Mouse (Mus musculus) kidney, embryonic 14.5 days (tissue): ENCODE measurements around the gene Tbrg4. TPM values are rescaled to one million over a fixed set of nuclear protein-coding genes. Genes with fewer than 3 reads are reported as not detected.
"Not testable (repeated sequence)": the region's sequence is repeated elsewhere in the genome, so short reads cannot be mapped to it uniquely, and the experiment has no call there.

Experiments
- ATAC-seq: fragments of 200-750 bp; cut with Nextera tagmentation; 2 replicates; pipeline ENCODE4 v1.8.0; 2017; ENCODE audit warnings: moderate number of reproducible peaks, mild to moderate bottlenecking, moderate TSS enrichment, moderate library complexity; ENCODE audit not compliant: low FRiP score, low TSS enrichment
- H3K27ac ChIP-seq: fragments of 300-500 bp; sonication (generic); 2 replicates; pipeline ENCODE4 v1.5.1; 2014; ENCODE audit warnings: low read depth, mild to moderate bottlenecking, low read length, moderate library complexity, mixed read lengths
- H3K27me3 ChIP-seq: fragments of 300-500 bp; sonication (generic); 2 replicates; pipeline ENCODE4 v1.6.1; 2014; ENCODE audit warnings: mild to moderate bottlenecking, low read length; ENCODE audit not compliant: control insufficient read depth, insufficient read depth
- H3K36me3 ChIP-seq: fragments of 300-500 bp; sonication (generic); 2 replicates; pipeline ENCODE4 v1.6.1; 2014; ENCODE audit warnings: low read length, mixed read lengths; ENCODE audit not compliant: control insufficient read depth, insufficient read depth
- H3K4me1 ChIP-seq: fragments of 300-500 bp; sonication (generic); 2 replicates; pipeline ENCODE4 v1.6.1; 2014; ENCODE audit warnings: low read length, mixed read lengths; ENCODE audit not compliant: control insufficient read depth, insufficient read depth
- H3K4me2 ChIP-seq: fragments of 300-500 bp; sonication (generic); replicated peaks from 2 replicates; pipeline ENCODE4 v1.6.1; 2014; ENCODE audit warnings: low read depth, mild to moderate bottlenecking, low read length
- H3K4me3 ChIP-seq: fragments of 300-500 bp; sonication (generic); 2 replicates; pipeline ENCODE4 v1.5.1; 2014; ENCODE audit warnings: mild to moderate bottlenecking, low read length
- H3K9ac ChIP-seq: fragments of 300-500 bp; sonication (generic); 2 replicates; pipeline ENCODE4 v1.6.1; 2014; ENCODE audit warnings: low read depth, mild to moderate bottlenecking, low read length, moderate library complexity
- H3K9me3 ChIP-seq: fragments of 300-500 bp; sonication (generic); 2 replicates; pipeline ENCODE4 v1.6.1; 2016; ENCODE audit warnings: low read length; ENCODE audit not compliant: control insufficient read depth
- WGBS: fragments of 180-500 bp; shearing (Covaris S2); extraction: QIAGEN DNeasy Blood & Tissue Kit; methylation state at CpG from one replicate; pipeline ENCODE4 v1.1.7; 2014; 5-methylcytosine and 5-hydroxymethylcytosine counted together
- polyA plus RNA-seq: library from polyadenylated mRNA; unstranded; fragments of >200 nt; fragmentation: Nextera tagmentation; extraction: Ambion mirVana; gene quantifications from 2 replicates; pipeline ENCODE4 v1.2.1, GENCODE M21; 2014

Gene Tbrg4
- polyA plus RNA-seq, 1 experiment from 2014 or later = 48.9 TPM

GRCm38 (mm10) chr11:6654903-6655302 is 29.0 kb upstream of the Tbrg4 start:
- H3K9me3 ChIP-seq = no peaks in the 10 kb centered on the region
- H3K4me1 ChIP-seq = 0 out of 2 replicates have a peak, but pooled peaks cover 3% of the 10 kb centered on the region
- H3K27me3 ChIP-seq = no peaks in the 10 kb centered on the region
- 0% methylated on average over 2 of the region's 2 CpGs for WGBS
- H3K4me3 ChIP-seq = no peak overlapping the region
- H3K27ac ChIP-seq = no peak overlapping the region
- no peaks in the 10 kb centered on the region for H3K36me3 ChIP-seq
- no peak overlapping the region for H3K9ac ChIP-seq
- peak; percentile 62; the same call in 1 of the 2 replicates for ATAC-seq
- H3K4me2 ChIP-seq = no peak overlapping the region

GRCm38 (mm10) chr11:6652978-6653377 is 27.1 kb upstream of the Tbrg4 start:
- not testable (repeated sequence) for H3K9ac ChIP-seq, H3K4me2 ChIP-seq, H3K27me3 ChIP-seq, H3K36me3 ChIP-seq, H3K4me1 ChIP-seq, H3K4me3 ChIP-seq, H3K9me3 ChIP-seq, H3K27ac ChIP-seq, ATAC-seq
- 77% methylated on average over 3 of the region's 3 CpGs for WGBS

GRCm38 (mm10) chr11:6650519-6650918 is 24.7 kb upstream of the Tbrg4 start:
- no peak for ATAC-seq

GRCm38 (mm10) chr11:6647831-6648724 is 22.2 kb upstream of the Tbrg4 start:
- no peaks in the 10 kb centered on the region for H3K4me1 ChIP-seq
- H3K27ac ChIP-seq = no peak overlapping the region
- no peak overlapping the region for H3K4me3 ChIP-seq
- no peaks in the 10 kb centered on the region for H3K27me3 ChIP-seq
- ATAC-seq = no peak
- H3K9me3 ChIP-seq = no peaks in the 10 kb centered on the region
- no peak overlapping the region for H3K9ac ChIP-seq
- no peak overlapping the region for H3K4me2 ChIP-seq
- 59% methylated on average over 9 of the region's 9 CpGs for WGBS
- no peaks in the 10 kb centered on the region for H3K36me3 ChIP-seq

More at GRCm38 (mm10) chr11:6650519-6650918, 24.7 kb upstream of the Tbrg4 start:
- Histone ChIP-seq H3K27me3 (no peaks in the 10 kb centered on the region), H3K27ac (no peak overlapping the region), H3K9me3 (no peaks in the 10 kb centered on the region), H3K4me1 (no peaks in the 10 kb centered on the region), H3K9ac (no peak overlapping the region), H3K4me2 (no peak overlapping the region), H3K36me3 (no peaks in the 10 kb centered on the region), H3K4me3 (no peak overlapping the region)
- 60% methylated on average over 7 of the region's 7 CpGs for WGBS

GRCm38 (mm10) chr11:6644566-6644965 is 18.7 kb upstream of the Tbrg4 start:
- Histone ChIP-seq H3K9me3 (no peaks in the 10 kb centered on the region), H3K9ac (no peak overlapping the region), H3K27me3 (no peaks in the 10 kb centered on the region), H3K4me3 (no peak overlapping the region), H3K4me1 (no peaks in the 10 kb centered on the region), H3K27ac (no peak overlapping the region), H3K4me2 (no peak overlapping the region), H3K36me3 (no peaks in the 10 kb centered on the region)
- 74% methylated on average over 6 of the region's 6 CpGs for WGBS
- no peak for ATAC-seq

GRCm38 (mm10) chr11:6639072-6639471 is 13.2 kb upstream of the Tbrg4 start:
- Histone ChIP-seq H3K9me3 (no peaks in the 10 kb centered on the region), H3K4me3 (no peak overlapping the region), H3K27ac (no peak overlapping the region), H3K27me3 (no peaks in the 10 kb centered on the region), H3K4me2 (no peak overlapping the region), H3K9ac (no peak overlapping the region), H3K36me3 (no peaks in the 10 kb centered on the region), H3K4me1 (no peaks in the 10 kb centered on the region)
- no peak for ATAC-seq
- 76% methylated on average over 6 of the region's 6 CpGs for WGBS

- Histone ChIP-seq H3K4me1 (no peaks in the 10 kb centered on the region), H3K9ac (no peak within 1 kb of the TSS), H3K4me3 (no peak within 1 kb of the TSS), H3K4me2 (no peak within 1 kb of the TSS), H3K27ac (no peak within 1 kb of the TSS), H3K36me3 (no peaks in the 10 kb centered on the region), H3K9me3 (no peaks in the 10 kb centered on the region), H3K27me3 (no peaks in the 10 kb centered on the region)
- no peak for ATAC-seq
- 93% methylated on average over 4 of the region's 4 CpGs for WGBS
These were observed 12.7 kb upstream of the Tbrg4 start, which contains the start of gene Wap for GRCm38 (mm10) chr11:6638537-6638936. TSS of gene Wap (minus strand) at chr11:6638637.

- Histone ChIP-seq H3K9me3 (no peaks in the 10 kb centered on the region), H3K4me1 (no peaks in the 10 kb centered on the region), H3K4me2 (no peak overlapping the region), H3K36me3 (no peaks in the 10 kb centered on the region), H3K27ac (no peak overlapping the region), H3K9ac (no peak overlapping the region), H3K27me3 (no peaks in the 10 kb centered on the region), H3K4me3 (no peak overlapping the region)
- ATAC-seq = no peak; the same call in 1 of the 2 replicates
- 78% methylated on average over 8 of the region's 8 CpGs for WGBS
These were observed 10.3 kb upstream of the Tbrg4 start for GRCm38 (mm10) chr11:6636150-6636549.

- ATAC-seq = no peak
- H3K9me3 ChIP-seq = no peaks in the 10 kb centered on the region
- no peak overlapping the region for H3K27ac ChIP-seq
- no peak overlapping the region for H3K4me2 ChIP-seq
- H3K4me1 ChIP-seq = peaks cover 9% of the 10 kb centered on the region
- H3K9ac ChIP-seq = no peak overlapping the region
- H3K36me3 ChIP-seq = no peaks in the 10 kb centered on the region
- H3K4me3 ChIP-seq = no peak overlapping the region
- no peaks in the 10 kb centered on the region for H3K27me3 ChIP-seq
These were observed 3.8 kb upstream of the Tbrg4 start for GRCm38 (mm10) chr11:6629655-6630054.
